Mouse (Mus musculus): Measurements from ENCODE around the gene Ube2t. TPM values are rescaled to one million over a fixed set of nuclear protein-coding genes. Genes with fewer than 3 reads are reported as not detected.

Gene Ube2t
- polyA plus RNA-seq (2012; rRNA removed), result 2.3 and 3.5 TPM in 2 replicates

DNA sequence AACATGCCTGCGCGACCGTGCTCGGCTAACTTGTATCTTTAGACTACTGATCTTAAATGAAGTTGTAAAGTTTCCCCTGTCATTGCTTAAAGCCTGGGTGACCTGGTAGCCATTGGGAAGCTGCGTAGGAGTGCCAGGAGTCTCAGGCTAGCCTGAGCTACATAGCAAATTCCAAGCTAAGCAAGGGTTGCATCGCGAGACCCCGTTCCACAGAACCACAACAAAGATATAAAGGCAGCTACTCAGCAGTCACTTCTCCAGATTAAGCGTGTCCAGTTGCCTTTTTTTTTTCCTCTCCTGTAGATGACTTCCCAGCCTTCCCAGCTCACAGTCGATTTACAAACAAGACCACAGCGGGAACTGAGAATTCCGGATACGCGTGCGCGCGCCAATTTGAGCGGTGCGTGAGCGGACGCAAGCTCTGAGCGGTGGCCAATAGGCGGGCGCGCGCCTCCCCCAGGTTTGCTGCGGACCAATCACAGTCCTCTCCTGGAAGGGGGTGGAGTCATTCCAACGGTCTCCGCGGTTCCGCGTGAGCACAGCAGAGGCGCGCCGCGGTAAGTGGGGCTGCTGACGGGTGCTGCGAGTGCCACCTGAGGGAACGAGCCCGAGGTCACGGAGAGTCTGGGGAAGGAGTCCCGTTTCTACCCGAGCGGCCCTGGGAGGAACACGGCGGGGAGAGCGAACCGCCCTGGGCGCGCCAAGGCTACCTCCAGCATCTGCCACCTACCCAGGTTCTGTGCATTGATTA lies at the start of gene Ube2t:
TSS of gene Ube2t (plus strand) at position 513 of the 751 bp plus-strand sequence.
- DNase-seq (ENCODE audit: low spot score), result peak; percentile 81

DNA sequence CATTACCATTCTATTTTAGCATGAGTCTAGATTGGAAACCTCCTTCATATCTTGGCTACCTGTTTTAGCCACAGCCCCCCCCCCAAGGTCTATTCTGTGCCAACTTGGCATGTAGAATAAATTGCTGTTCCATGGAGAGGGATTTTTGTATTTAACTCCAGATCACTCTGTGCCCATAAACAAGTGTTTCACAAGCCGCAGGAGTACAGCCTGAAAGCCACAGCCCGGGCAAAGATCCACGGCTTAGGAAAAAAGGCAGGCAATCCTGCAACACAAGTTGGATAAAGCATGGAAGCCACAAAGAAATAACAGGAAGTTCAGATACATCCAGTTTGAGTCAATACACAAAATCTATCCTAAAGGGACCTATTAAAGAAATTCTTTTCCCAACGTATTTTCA lies 48.8 kb upstream of the Ube2t start:
- DNase-seq (ENCODE audit: low spot score), result no peak

DNA sequence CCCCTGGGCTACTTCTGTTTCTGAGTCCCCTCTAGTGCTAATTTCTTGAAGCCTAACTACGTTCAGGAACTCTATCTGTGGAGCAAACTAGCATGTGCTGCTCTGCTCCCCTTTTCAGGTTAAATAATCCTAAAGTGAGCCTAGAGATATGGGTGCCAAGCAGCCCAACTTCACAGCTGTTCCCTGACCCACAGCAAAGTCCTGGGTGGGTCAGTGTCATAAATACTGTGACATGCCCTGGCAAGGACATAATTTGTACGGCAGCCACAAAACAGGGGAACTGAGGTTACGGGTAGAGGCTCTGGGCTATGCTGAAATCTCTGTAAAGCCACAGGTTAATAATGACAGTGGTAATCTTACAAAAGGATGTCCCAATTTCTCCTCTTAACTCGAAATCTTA lies 46.9 kb upstream of the Ube2t start:
- no peak for DNase-seq (ENCODE audit: low spot score)

GRCm38 (mm10) chr1:134919010-134919409 lies 43.4 kb upstream of the Ube2t start:
- DNase-seq (ENCODE audit: low spot score), result no peak

DNA sequence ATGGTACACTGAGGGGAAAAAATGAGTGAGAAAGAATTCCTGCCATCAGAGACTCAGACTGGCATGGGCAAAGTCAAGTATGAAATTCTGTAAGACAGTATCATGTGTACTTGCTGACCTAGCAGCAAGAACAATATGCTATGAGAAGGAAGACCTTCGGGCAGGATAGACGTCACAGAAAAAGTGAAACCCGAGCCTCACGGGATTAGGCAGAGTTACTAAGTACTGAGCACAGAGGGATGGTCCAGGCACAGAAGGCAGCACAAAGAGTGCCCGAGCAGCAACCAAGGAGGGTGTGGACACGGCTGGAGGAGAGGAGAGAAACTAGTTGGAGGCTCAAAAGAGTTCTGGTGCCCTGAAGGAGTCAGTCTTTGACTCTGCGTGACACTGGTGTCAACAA lies 29.9 kb upstream of the Ube2t start:
- no peak for DNase-seq (ENCODE audit: low spot score)

DNA sequence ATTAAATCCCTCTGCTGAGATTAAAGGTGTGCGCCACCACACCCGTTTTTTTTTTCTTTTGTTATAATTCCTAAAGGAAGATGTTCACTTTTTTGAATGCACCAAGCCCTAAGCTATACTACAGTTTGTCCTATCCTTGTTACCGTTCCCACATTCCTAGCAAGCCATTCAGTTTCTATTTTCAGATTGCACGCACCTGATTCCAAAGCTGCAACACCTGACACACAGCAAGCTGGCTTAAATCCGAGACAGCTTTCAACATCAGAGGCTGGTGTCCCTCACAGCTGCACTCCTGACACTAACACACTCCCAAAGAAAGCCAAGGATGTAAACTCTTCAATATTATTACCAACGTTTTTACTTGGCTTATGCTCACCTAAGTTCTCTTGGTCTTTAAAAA lies 26.0 kb upstream of the Ube2t start:
- DNase-seq (ENCODE audit: low spot score), result no peak

DNA sequence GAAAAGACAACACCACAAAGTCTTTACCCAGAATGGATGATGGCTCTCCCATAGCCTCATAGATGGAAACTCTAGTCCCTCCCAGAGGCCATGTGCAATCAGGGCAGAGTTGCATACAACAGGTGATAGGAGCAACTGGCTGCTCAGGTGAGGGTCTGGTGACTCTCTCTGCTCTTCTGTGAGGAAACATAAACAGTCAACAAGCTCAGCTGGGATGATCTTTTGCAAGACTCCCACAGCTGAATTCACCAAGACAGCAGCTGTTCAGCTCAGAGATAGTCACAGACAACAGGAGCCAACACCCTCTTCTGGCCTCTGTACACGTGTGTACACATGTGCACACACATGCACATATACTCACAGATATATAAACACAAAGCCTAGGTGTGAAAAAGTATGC lies 24.1 kb upstream of the Ube2t start:
- no peak for DNase-seq (ENCODE audit: low spot score)

- no peak for DNase-seq (ENCODE audit: low spot score)
Observed at GRCm38 (mm10) chr1:134940863-134941262, 21.5 kb upstream of the Ube2t start.

GRCm38 (mm10) chr1:134942898-134943297 lies 19.5 kb upstream of the Ube2t start:
- DNase-seq (ENCODE audit: low spot score), result no peak

- no peak for DNase-seq (ENCODE audit: low spot score)
Observed at GRCm38 (mm10) chr1:134947590-134947989, 14.8 kb upstream of the Ube2t start.

DNA sequence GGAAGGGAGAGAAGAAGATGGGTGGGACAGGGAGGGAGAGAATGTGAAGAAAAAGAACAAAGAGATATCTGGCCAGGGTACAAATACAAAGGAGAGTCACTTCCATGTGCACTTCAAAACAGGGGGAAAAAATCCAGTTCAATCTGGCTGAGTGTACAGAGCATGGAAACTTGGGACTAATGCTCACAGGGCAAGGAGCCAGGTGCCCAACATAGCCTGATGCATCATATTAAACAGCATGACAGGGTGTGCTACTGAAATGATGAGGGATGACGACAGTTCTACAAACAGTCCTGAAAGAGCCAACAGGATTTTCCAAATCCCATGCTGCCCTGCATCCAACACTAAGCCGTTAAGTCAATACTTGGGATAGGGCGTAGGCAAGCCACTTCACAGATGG lies 12.4 kb upstream of the Ube2t start:
- DNase-seq (ENCODE audit: low spot score), result no peak

- DNase-seq (ENCODE audit: low spot score), result no peak
Observed at GRCm38 (mm10) chr1:134955050-134955636, 7.2 kb upstream of the Ube2t start.

- DNase-seq (ENCODE audit: low spot score), result peak; percentile 84
Observed at GRCm38 (mm10) chr1:134955637-134956176, 6.7 kb upstream of the Ube2t start, which contains the start of gene Ppp1r12b. Gene Ppp1r12b, minus strand, starts transcription at chr1:134955942.

DNA sequence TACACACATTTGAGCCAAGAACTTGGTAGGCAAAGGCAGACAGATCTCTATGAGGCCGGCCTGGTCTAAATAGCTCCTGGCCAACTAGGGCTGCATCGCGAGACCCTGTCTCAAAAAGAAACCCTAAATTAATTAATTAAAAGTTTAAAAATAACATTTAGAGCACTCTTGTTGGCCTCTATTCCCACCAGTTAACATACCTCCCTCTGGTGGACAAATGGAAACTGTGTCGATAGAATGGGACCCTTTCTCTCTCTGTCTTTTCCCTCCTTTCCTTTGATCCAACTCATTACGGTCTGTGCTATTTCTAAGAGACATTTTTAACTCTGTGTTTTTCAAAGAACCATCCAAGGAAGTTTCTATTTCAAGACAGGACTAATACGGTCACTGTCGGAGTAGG lies 1.7 kb upstream of the Ube2t start:
- DNase-seq (ENCODE audit: low spot score), result no peak

DNA sequence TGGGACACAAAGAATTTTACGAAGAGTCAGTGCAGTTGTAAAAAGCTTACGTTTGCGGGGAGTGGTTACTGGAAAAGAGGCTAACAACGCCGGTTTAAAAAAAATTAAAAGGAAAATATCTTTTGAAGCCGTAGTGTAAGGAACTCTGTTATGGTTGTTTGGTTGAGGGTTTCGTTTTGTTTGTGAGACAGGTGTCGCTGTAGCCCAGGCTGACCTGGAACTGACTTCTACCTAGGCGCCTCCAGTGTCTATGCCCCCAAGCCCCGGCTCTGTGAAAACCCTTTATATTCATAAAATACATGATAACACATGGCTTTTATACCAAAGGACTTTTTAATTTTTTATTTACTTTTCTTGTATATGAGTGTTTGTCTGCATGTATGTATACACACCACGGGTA lies 456 bp downstream of the Ube2t start:
- DNase-seq (ENCODE audit: low spot score), result no peak

DNA sequence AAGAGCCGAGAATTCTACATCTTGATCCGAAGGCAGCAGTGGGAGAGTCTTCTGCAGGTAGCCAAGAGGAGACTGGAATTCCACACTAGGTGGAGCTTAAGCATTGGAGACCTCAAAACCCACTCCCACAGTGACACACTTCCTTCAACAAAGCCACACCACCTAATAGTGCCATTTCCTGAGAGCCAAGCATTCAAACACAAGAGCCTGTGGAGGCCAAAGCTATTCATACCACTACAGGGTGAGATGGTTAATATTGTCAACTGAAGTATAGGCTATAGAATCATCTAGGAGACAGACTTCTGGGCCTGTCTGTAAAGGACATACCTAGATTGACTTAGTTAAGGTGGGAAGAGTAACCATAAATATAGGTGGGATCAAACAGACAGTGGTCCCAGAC lies 3.1 kb downstream of the Ube2t start:
- DNase-seq (ENCODE audit: low spot score), result no peak

DNA sequence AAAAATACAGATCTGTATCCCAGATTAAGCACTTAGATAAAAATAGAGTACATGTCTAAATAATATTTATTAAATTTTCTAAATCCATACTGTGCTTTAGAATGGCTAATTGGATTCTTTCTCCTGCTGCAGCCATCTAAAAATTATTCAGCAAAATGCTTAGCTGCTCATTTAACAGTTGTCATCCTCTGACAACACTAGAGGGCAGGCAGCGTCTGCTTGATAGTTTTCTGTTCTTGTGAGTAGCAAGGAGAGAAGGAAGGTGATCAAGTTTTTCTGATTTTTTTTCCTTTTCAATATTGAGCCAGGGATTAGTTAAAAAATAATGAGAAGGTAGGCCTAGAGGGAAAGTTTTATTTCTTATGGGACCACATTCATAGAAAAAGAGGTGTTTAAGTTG lies 10.6 kb downstream of the Ube2t start:
- DNase-seq (ENCODE audit: low spot score), result no peak

DNA sequence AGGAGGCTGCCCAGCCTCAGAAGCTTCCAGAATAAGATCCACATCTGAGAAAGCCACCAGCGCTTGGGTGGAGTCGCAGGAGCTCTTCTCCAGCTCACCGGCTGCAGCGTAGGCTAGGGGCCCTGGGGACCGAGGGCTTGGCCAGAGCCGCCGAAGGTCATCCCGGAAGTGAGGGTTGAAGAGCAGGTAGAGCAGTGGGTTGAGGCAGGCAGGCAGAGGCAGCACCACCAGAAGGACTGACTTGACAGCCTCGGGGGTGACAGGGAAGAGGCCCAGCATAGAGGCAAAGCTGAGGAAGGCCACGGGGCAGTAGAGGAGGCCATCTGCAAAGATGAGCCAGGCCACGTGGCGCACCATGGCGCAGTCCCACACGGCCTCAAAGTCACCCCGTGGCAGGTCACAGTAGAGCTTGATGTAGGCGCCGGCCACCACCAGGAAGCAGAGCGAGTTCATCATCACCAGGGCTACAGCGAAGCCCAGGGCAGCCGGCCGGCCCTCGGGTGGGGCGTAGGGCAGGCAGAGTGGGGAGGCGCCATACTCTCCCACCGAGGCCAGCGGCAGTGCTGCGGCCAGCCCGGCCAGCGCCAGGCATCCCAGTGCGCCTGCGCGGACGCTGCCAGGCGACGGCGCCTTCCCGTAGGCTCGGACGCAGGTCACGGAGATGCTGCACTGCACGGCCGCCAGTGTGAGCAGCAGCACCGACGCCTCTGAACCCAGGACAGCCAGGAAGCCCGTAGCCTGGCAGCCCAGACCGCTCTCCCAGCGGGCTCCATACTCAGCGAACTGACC lies 25.0 kb downstream of the Ube2t start:
- peak; percentile 31 for DNase-seq (ENCODE audit: low spot score)

GRCm38 (mm10) chr1:134987962-134988341 lies 25.6 kb downstream of the Ube2t start:
- no peak for DNase-seq (ENCODE audit: low spot score)

- no peak for DNase-seq (ENCODE audit: low spot score)
Observed at GRCm38 (mm10) chr1:134989372-134989771, 27.0 kb downstream of the Ube2t start.

- DNase-seq (ENCODE audit: low spot score), result no peak
Observed at GRCm38 (mm10) chr1:134992046-134992645, 29.8 kb downstream of the Ube2t start.

- no peak for DNase-seq (ENCODE audit: low spot score)
Observed at GRCm38 (mm10) chr1:134994739-134995138, 32.4 kb downstream of the Ube2t start.
